Mouse (Mus musculus) CH12.LX (cell line): ENCODE measurements around the gene Rpl12. TPM values are rescaled to one million over a fixed set of nuclear protein-coding genes. Genes with fewer than 3 reads are reported as not detected.

Experiments used
- DNase-seq: peaks from one replicate; pipeline ENCODE4 v3.0.0-alpha.2; 2013; ENCODE audit errors: extremely low read depth
- H3K27ac ChIP-seq: 2 replicates; pipeline ENCODE4 v1.5.1; 2012; ENCODE audit warnings: low read depth, mild to moderate bottlenecking, control low read depth, moderate library complexity; ENCODE audit not compliant: insufficient read depth
- H3K27me3 ChIP-seq: replicated peaks from 2 replicates; pipeline ENCODE3; 2012; ENCODE audit warnings: inconsistent platforms
- H3K36me3 ChIP-seq, 2 experiments: replicated peaks in 1 of 2; 2 replicates each; pipeline versions ENCODE3 to v1.6.1; 2012; ENCODE audit warnings: inconsistent platforms in 1 of 2, low read length in 1 of 2, mild to moderate bottlenecking in 1 of 2, mixed read lengths in 1 of 2, moderate library complexity in 1 of 2; ENCODE audit not compliant: control insufficient read depth in 1 of 2, insufficient read depth in 1 of 2
- H3K4me1 ChIP-seq, 2 experiments: 2 replicates each; pipeline ENCODE4 v1.6.1; 2012; ENCODE audit warnings: inconsistent platforms in 1 of 2, moderate library complexity in 1 of 2; ENCODE audit not compliant: insufficient read depth in 2 of 2, control insufficient read depth in 1 of 2
- H3K4me2 ChIP-seq: 2 replicates; pipeline ENCODE4 v1.6.1; 2012; ENCODE audit warnings: low read depth, mild to moderate bottlenecking, control low read depth; ENCODE audit not compliant: poor library complexity, insufficient read depth, severe bottlenecking
- H3K4me3 ChIP-seq, 3 experiments: fragments of 150-350 bp in 1 of 3; sonication (generic) in 1 of 3; replicated peaks in 1 of 3; 2 replicates each; pipeline versions ENCODE3 to v1.5.1; 2011 to 2012; ENCODE audit warnings: low read depth in 2 of 3, low read length in 2 of 3, mild to moderate bottlenecking in 2 of 3, moderate library complexity in 2 of 3, control low read depth in 1 of 3, improper control_type of control experiment in 1 of 3, inconsistent platforms in 1 of 3, mixed read lengths in 1 of 3; ENCODE audit not compliant: poor library complexity in 1 of 3
- H3K79me2 ChIP-seq: replicated peaks from 2 replicates; pipeline ENCODE4 v1.6.1; 2012; ENCODE audit warnings: mild to moderate bottlenecking, moderate library complexity; ENCODE audit not compliant: control insufficient read depth, poor library complexity, insufficient read depth, severe bottlenecking; ENCODE audit errors: extremely low read depth
- H3K9ac ChIP-seq: 2 replicates; pipeline ENCODE4 v1.6.1; 2012; ENCODE audit warnings: low read depth, mild to moderate bottlenecking, control low read depth, moderate library complexity; ENCODE audit not compliant: insufficient read depth
- H3K9me3 ChIP-seq: replicated peaks from 2 replicates; pipeline ENCODE3; 2012; ENCODE audit warnings: low read length, inconsistent platforms, mixed read lengths
- BHLHE40 ChIP-seq: IDR thresholded peaks from 2 replicates; pipeline ENCODE4 v1.6.1; 2011; ENCODE audit warnings: mild to moderate bottlenecking, low read depth, low read length, improper control_type of control experiment
- CHD1 ChIP-seq: IDR thresholded peaks from 2 replicates; pipeline ENCODE4 v1.6.1; 2012; ENCODE audit warnings: low read depth, low read length, improper control_type of control experiment, inconsistent platforms
- CHD2 ChIP-seq: IDR thresholded peaks from 2 replicates; pipeline ENCODE4 v1.6.1; 2011; ENCODE audit warnings: low read length, improper control_type of control experiment
- CTCF ChIP-seq, 2 experiments: IDR thresholded peaks in 1 of 2; conservative IDR thresholded peaks in 1 of 2; 2 replicates each; pipeline ENCODE4 v1.5.1; 2011 to 2012; ENCODE audit warnings: low read depth in 2 of 2, low read length in 2 of 2, improper control_type of control experiment in 1 of 2, inconsistent platforms in 1 of 2, mild to moderate bottlenecking in 1 of 2, moderate library complexity in 1 of 2
- E2F4 ChIP-seq: IDR thresholded peaks from 2 replicates; pipeline ENCODE4 v1.6.1; 2011; ENCODE audit warnings: low read depth, low read length, improper control_type of control experiment; ENCODE audit not compliant: insufficient replicate concordance
- ELF1 ChIP-seq: IDR thresholded peaks from 2 replicates; pipeline ENCODE4 v1.6.1; 2014; ENCODE audit warnings: low read depth, mild to moderate bottlenecking, inconsistent platforms, low read length, improper control_type of control experiment
- EP300 ChIP-seq: IDR thresholded peaks from 2 replicates; pipeline ENCODE4 v1.6.1; 2011; ENCODE audit warnings: low read length, improper control_type of control experiment
- ETS1 ChIP-seq: conservative IDR thresholded peaks from 2 replicates; pipeline ENCODE4 v1.6.1; 2012; ENCODE audit warnings: low read depth, mild to moderate bottlenecking, inconsistent platforms, low read length, improper control_type of control experiment, moderate library complexity
- GABPA ChIP-seq: IDR thresholded peaks from 2 replicates; pipeline ENCODE4 v1.6.1; 2012; ENCODE audit warnings: low read depth, low read length, improper control_type of control experiment, inconsistent platforms; ENCODE audit not compliant: insufficient replicate concordance
- HCFC1 ChIP-seq: IDR thresholded peaks from 2 replicates; pipeline ENCODE4 v1.6.1; 2012; ENCODE audit warnings: low read depth, mild to moderate bottlenecking, inconsistent platforms, low read length, improper control_type of control experiment
- IRF4 ChIP-seq: IDR thresholded peaks from 2 replicates; pipeline ENCODE4 v1.6.1; 2014; ENCODE audit warnings: low read depth, mild to moderate bottlenecking, inconsistent platforms, low read length, improper control_type of control experiment
- JUN ChIP-seq: IDR thresholded peaks from 2 replicates; pipeline ENCODE4 v1.6.1; 2011; ENCODE audit warnings: low read depth, mild to moderate bottlenecking, low read length, improper control_type of control experiment, moderate library complexity; ENCODE audit not compliant: insufficient read depth
- JUND ChIP-seq: conservative IDR thresholded peaks from 2 replicates; pipeline ENCODE4 v1.6.1; 2011; ENCODE audit warnings: low read depth, low read length, improper control_type of control experiment
- KAT2A ChIP-seq: IDR thresholded peaks from 2 replicates; pipeline ENCODE4 v1.6.1; 2012; ENCODE audit warnings: low read length, improper control_type of control experiment, inconsistent platforms; ENCODE audit not compliant: insufficient replicate concordance
- MAFK ChIP-seq: IDR thresholded peaks from 2 replicates; pipeline ENCODE4 v1.6.1; 2011; ENCODE audit warnings: low read length, improper control_type of control experiment; ENCODE audit not compliant: insufficient replicate concordance
- MAX ChIP-seq: IDR thresholded peaks from 2 replicates; pipeline ENCODE4 v1.6.1; 2011; ENCODE audit warnings: low read length, improper control_type of control experiment
- MAZ ChIP-seq: IDR thresholded peaks from 2 replicates; pipeline ENCODE4 v1.6.1; 2012; ENCODE audit warnings: low read depth, mild to moderate bottlenecking, inconsistent platforms, low read length, improper control_type of control experiment, moderate library complexity
- MEF2A ChIP-seq: IDR thresholded peaks from 2 replicates; pipeline ENCODE4 v1.6.1; 2014; ENCODE audit warnings: low read depth, mild to moderate bottlenecking, inconsistent platforms, low read length, improper control_type of control experiment, borderline replicate concordance
- MXI1 ChIP-seq: IDR thresholded peaks from 2 replicates; pipeline ENCODE4 v1.6.1; 2011; ENCODE audit warnings: mild to moderate bottlenecking, low read depth, low read length, improper control_type of control experiment
- MYC ChIP-seq: IDR thresholded peaks from 2 replicates; pipeline ENCODE4 v1.6.1; 2011; ENCODE audit warnings: low read depth, mild to moderate bottlenecking, improper control_type of control experiment, low read length
- NELFE ChIP-seq: IDR thresholded peaks from 2 replicates; pipeline ENCODE4 v1.6.1; 2011; ENCODE audit warnings: low read depth, low read length, improper control_type of control experiment
- NRF1 ChIP-seq: IDR thresholded peaks from 2 replicates; pipeline ENCODE4 v1.6.1; 2014; ENCODE audit warnings: low read depth, mild to moderate bottlenecking, inconsistent platforms, low read length, improper control_type of control experiment, moderate library complexity
- PAX5 ChIP-seq: IDR thresholded peaks from 2 replicates; pipeline ENCODE4 v1.6.1; 2012; ENCODE audit warnings: low read length, inconsistent platforms, mixed read lengths
- POLR2A ChIP-seq: IDR thresholded peaks from 2 replicates; pipeline ENCODE4 v1.6.1; 2011; ENCODE audit warnings: low read depth, mild to moderate bottlenecking, improper control_type of control experiment, low read length
- POLR2AphosphoS2 ChIP-seq: IDR thresholded peaks from 2 replicates; pipeline ENCODE4 v1.6.1; 2011; ENCODE audit warnings: low read depth, low read length, improper control_type of control experiment
- RAD21 ChIP-seq: IDR thresholded peaks from 2 replicates; pipeline ENCODE4 v1.6.1; 2011; ENCODE audit warnings: low read depth, mild to moderate bottlenecking, low read length, improper control_type of control experiment, moderate library complexity
- RCOR1 ChIP-seq: conservative IDR thresholded peaks from 2 replicates; pipeline ENCODE4 v1.6.1; 2012; ENCODE audit warnings: low read depth, mild to moderate bottlenecking, inconsistent platforms, low read length, improper control_type of control experiment
- SIN3A ChIP-seq: IDR thresholded peaks from 2 replicates; pipeline ENCODE4 v1.6.1; 2012; ENCODE audit warnings: low read length, improper control_type of control experiment, inconsistent platforms
- SMC3 ChIP-seq: IDR thresholded peaks from 2 replicates; pipeline ENCODE4 v1.6.1; 2011; ENCODE audit warnings: low read depth, low read length, improper control_type of control experiment
- TBP ChIP-seq: conservative IDR thresholded peaks from 2 replicates; pipeline ENCODE4 v1.6.1; 2011; ENCODE audit warnings: low read depth, low read length, improper control_type of control experiment
- TCF12 ChIP-seq: IDR thresholded peaks from 2 replicates; pipeline ENCODE4 v1.6.1; 2014; ENCODE audit warnings: low read depth, mild to moderate bottlenecking, inconsistent platforms, low read length, improper control_type of control experiment
- UBTF ChIP-seq: IDR thresholded peaks from 2 replicates; pipeline ENCODE4 v1.6.1; 2012; ENCODE audit warnings: low read depth, mild to moderate bottlenecking, inconsistent platforms, low read length, improper control_type of control experiment, moderate library complexity
- USF1 ChIP-seq: IDR thresholded peaks from 2 replicates; pipeline ENCODE4 v1.6.1; 2014; ENCODE audit warnings: low read depth, mild to moderate bottlenecking, inconsistent platforms, low read length, improper control_type of control experiment
- USF2 ChIP-seq: conservative IDR thresholded peaks from 2 replicates; pipeline ENCODE4 v1.6.1; 2011; ENCODE audit warnings: low read depth, low read length, improper control_type of control experiment
- ZC3H11A ChIP-seq: IDR thresholded peaks from 2 replicates; pipeline ENCODE4 v1.6.1; 2012; ENCODE audit warnings: low read depth, mild to moderate bottlenecking, inconsistent platforms, low read length, improper control_type of control experiment
- ZKSCAN1 ChIP-seq: IDR thresholded peaks from 2 replicates; pipeline ENCODE4 v1.6.1; 2012; ENCODE audit warnings: low read depth, inconsistent platforms, low read length, improper control_type of control experiment, borderline replicate concordance
- ZMIZ1 ChIP-seq: IDR thresholded peaks from 2 replicates; pipeline ENCODE4 v1.6.1; 2012; ENCODE audit warnings: low read depth, mild to moderate bottlenecking, inconsistent platforms, low read length, improper control_type of control experiment
- ZNF384 ChIP-seq: IDR thresholded peaks from 2 replicates; pipeline ENCODE4 v1.6.1; 2012; ENCODE audit warnings: low read depth, low read length, improper control_type of control experiment, inconsistent platforms
- dilution Hi-C: fragments of 300-500 bp; cut with MboI; formaldehyde crosslinking; loops from 2 replicates; pipeline ENCODE4 v1.14.3; 2020; ENCODE audit warnings: low sequenced_read_pairs; ENCODE audit not compliant: extremely low pct_unique_long_range_greater_than_20kb, extremely low pct_ligation_motif_present
- in situ Hi-C: fragments of 300-500 bp; cut with MboI; formaldehyde crosslinking; loops from 3 replicates; pipeline ENCODE4 v1.14.3; 2019; ENCODE audit warnings: low sequenced_read_pairs, low pct_ligation_motif_present, low pct_unique_long_range_greater_than_20kb, mixed read lengths
- polyA plus RNA-seq: library from polyadenylated mRNA; unstranded; fragments of >175 nt; gene quantifications from 2 replicates; pipeline ENCODE4 v1.2.1, GENCODE M21; 2012; ENCODE audit warnings: low read depth; ENCODE audit not compliant: insufficient read length
- total RNA-seq, 2 experiments: library from RNA; depleted of rRNA; stranded (reverse); fragments of 300-350 nt in 1 of 2; fragments of >200 nt in 1 of 2; gene quantifications; 2 replicates each; pipeline ENCODE4 v1.2.3; 2012 to 2014

Gene Rpl12
- total and polyA plus RNA-seq, 3 experiments: 87.8 to 2,528 (median 1,298) TPM

- no peaks in the 10 kb centered on the region for H3K9me3 ChIP-seq
- DNase-seq: peak; percentile 63
- H3K4me1 ChIP-seq: peaks cover 4 to 39% of the 10 kb centered on the region in 2 experiments; a peak in 3 of 4 replicates
- 0 out of 2 replicates have a peak overlapping the region, but pooled peaks have one; percentile 82 for H3K9ac ChIP-seq
- no peak for TF ChIP-seq MAZ
- peak; percentile 26 for TF ChIP-seq USF2
- TF ChIP-seq ZMIZ1: peak; percentile 95
- TF ChIP-seq BHLHE40: peak; percentile 86
- TF ChIP-seq KAT2A: no peak
- no peak for TF ChIP-seq ELF1
- TF ChIP-seq JUN: no peak
- no peak for TF ChIP-seq CTCF (conservative IDR thresholded peaks at IDR 0.05 in 1 of 2, IDR thresholded peaks at IDR 0.05 in 1 of 2; ENCODE audit: low read depth in 2 of 2, low read length in 2 of 2)
- no peak for TF ChIP-seq RCOR1
- TF ChIP-seq MYC: no peak
- TF ChIP-seq GABPA: no peak
- peak; percentile 67; the same call in 1 of the 2 replicates for TF ChIP-seq MAX
- no peak for TF ChIP-seq NELFE
- no peak for TF ChIP-seq HCFC1
- no peak for TF ChIP-seq ZKSCAN1
- no peak for TF ChIP-seq TCF12
- TF ChIP-seq ZNF384: peak; percentile 64; the same call in 1 of the 2 replicates
- TF ChIP-seq MAFK: no peak
- no peak for TF ChIP-seq MEF2A
- TF ChIP-seq CHD1: 0 out of 2 replicates have a peak, but pooled peaks have one; percentile 13
- no peak for TF ChIP-seq PAX5
- TF ChIP-seq TBP: 0 out of 2 replicates have a peak, but pooled peaks have one; percentile 8
- no peak for TF ChIP-seq SMC3
- TF ChIP-seq NRF1: no peak
- no peak for TF ChIP-seq JUND
- TF ChIP-seq EP300: peak; percentile 39; the same call in 1 of the 2 replicates
- peak; percentile 36; the same call in 1 of the 2 replicates for TF ChIP-seq SIN3A
- peak; percentile 10; the same call in 1 of the 2 replicates for TF ChIP-seq MXI1
- TF ChIP-seq E2F4: no peak
- peak; percentile 78 for TF ChIP-seq CHD2
- no peak for TF ChIP-seq IRF4
- TF ChIP-seq ETS1: no peak; the same call in 1 of the 2 replicates
- peak; percentile 53 for TF ChIP-seq POLR2A
- TF ChIP-seq RAD21: no peak
- TF ChIP-seq UBTF: no peak
- no peak for TF ChIP-seq ZC3H11A
- no peak for TF ChIP-seq USF1
- TF ChIP-seq POLR2AphosphoS2: peak; percentile 98
- in situ Hi-C loops: no loop called here
- dilution Hi-C loops: no loop called here
- H3K79me2 ChIP-seq: peaks cover 34% of the 10 kb centered on the region
- H3K4me3 ChIP-seq: peak overlapping the region in 2 of 3 experiments; percentile 7 to 71
- peak overlapping the region; percentile 44 for H3K4me2 ChIP-seq
- no peak overlapping the region; the same call in 1 of the 2 replicates for H3K27ac ChIP-seq
- H3K27me3 ChIP-seq: no peaks in the 10 kb centered on the region
- peaks cover 27 to 51% of the 10 kb centered on the region in 2 experiments for H3K36me3 ChIP-seq
Observed at GRCm38 (mm10) chr2:32965511-32966183, 4.3 kb downstream of the Rpl12 start.
